Mouse (Mus musculus): ENCODE results near the gene Gys1.
"Not testable (repeated sequence)": the region's sequence is repeated elsewhere in the genome, so short reads cannot be mapped to it uniquely, and the experiment has no call there.

The Gys1 gene

DNA sequence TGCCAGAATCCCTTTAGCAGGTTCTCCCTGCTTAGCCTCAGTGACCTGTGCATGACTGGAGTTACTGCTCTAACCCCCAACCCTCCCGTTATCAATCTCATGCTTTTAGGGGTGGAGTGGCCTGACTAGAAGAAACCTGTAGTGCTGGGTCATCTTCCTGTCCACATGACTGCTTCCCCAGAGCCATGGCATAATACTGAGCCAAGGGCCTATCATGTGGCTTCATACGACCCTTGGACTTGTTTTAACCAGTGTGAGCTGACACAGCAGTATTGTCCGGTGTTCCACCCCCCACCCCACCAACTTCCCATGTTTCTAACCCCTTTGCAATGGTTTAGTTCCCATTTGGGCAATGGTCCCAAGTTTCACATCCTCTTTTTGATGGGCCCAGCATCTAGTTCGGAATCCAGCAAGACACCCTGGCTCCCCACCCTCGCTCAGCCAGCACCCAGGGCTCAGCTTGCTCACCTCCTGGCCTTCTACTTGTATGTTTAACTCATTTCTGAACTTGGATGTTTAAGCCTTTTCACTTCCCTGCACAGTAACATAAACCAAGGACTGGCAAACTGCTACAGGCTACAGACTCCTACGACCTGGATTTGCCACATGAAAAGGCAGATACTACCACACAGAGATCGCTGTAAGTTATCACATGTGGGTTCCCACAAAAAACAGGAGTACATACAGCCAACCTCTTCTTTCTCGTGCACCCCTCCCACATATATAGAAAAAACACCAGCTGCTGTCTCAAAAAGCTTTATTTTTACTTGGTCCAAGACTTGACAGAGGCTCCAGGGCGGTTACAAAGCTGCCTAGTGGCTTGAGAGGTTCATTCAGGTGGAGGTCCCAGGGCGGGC, 22.8 kb downstream of the Gys1 start:
- no peak for DNase-seq

- peak; percentile 89 to 96 for DNase-seq
These were observed 24.3 kb downstream of the Gys1 start for GRCm38 (mm10) chr7:45458748-45459563.

- peak; percentile 96 for DNase-seq
These were observed 25.0 kb downstream of the Gys1 start, which contains the start of gene Ftl1 for GRCm38 (mm10) chr7:45459564-45460140. Gene Ftl1, minus strand, starts transcription at chr7:45459884.

DNA sequence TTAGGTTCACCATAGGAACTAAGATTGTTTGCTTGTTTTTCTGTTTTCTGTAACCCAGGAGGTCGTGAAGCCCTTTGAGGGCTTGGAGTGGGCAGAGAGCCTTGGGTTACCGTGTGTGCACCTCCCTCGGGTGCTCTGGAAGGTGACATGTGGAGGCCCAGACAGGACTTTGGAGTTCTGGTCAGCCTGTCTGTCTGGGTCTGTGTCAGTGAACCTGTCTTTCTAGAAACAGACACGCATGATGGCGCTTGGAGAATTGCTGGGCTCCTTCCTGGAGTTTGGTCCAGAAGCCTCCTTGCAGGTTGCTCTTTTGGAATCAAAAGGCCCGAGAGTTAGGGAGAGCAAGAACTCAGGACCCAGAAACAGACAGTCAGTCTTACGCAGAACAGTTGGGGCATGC, 25.7 kb downstream of the Gys1 start:
- DNase-seq: peak in 1 of 2 experiments; percentile 41

DNA sequence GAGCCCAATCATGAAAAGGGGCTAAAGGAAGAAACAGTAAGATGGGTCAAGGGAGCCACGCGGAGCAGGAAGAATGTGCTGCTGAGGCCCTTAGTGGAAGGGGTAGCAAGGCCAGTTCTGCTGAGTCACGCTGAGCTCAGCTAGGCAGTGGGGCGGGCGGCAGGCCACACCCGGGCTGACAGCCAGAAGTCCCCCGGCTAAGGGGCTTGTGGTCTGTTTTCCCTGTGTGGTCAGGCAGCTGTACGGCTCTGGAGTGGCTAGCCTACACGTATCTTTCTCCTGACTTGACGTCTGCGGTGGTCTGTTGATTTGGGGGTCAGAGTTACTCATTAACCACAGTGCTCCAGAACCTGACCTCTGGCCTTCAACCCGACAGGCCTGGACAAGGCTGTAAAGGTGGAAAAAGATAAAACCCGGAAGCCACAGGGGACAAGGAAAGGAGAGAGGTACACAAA, 26.2 kb downstream of the Gys1 start:
- peak; percentile 58 to 70 for DNase-seq

DNA sequence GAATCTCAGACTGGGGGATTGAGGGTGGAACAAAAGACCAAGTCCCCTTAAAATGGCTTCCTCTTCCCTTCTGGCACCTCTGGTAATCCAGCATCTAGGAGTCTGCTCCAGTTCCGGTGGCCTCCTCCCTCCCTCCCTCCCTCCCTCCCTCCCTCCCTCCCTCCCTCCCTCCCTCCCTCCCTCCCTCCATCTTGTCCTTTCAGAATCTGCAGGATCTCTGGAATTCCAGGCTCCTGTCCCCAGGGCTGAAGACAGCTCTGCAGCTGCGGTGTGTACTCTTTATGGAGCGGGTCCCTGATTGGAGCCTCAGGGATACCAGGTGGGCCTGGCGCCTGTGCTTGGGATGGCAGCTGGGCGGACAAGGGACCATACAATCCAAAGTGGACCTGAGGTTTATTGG, 26.7 kb downstream of the Gys1 start:
- peak in 1 of 2 experiments; percentile 38 for DNase-seq

DNA sequence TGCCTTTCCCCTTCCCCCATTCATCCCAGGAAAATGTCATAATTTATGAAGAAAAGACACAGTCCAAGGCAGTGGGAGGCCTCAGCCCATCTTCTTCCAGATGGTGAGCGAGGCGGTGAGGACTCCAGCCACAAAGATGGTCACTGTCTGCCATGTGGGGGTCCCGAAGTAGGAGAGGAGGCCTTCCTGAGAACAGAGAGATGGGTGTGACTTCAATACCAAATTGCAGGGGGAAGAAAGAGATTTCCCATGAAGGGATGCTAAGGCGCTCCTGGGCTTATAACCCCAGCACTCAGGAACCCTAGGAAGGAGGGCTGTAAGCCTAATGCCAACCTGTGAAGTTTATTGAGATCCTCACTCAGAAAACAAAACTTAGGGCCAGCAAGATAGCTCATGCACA, 27.1 kb downstream of the Gys1 start:
- no peak for DNase-seq

- no peak for DNase-seq
These were observed 27.7 kb downstream of the Gys1 start for GRCm38 (mm10) chr7:45462325-45462724.

GRCm38 (mm10) chr7:45462868-45463267, 28.2 kb downstream of the Gys1 start:
- DNase-seq: not testable (repeated sequence)

- peak in 1 of 2 experiments; percentile 59 for DNase-seq
These were observed 29.5 kb downstream of the Gys1 start for GRCm38 (mm10) chr7:45463987-45464778.

- DNase-seq: no peak
These were observed 30.5 kb downstream of the Gys1 start for GRCm38 (mm10) chr7:45465112-45465511.

- DNase-seq: peak in 1 of 2 experiments; percentile 45
These were observed 30.9 kb downstream of the Gys1 start for GRCm38 (mm10) chr7:45465549-45465948.

- peak; percentile 99 for DNase-seq
These were observed 31.8 kb downstream of the Gys1 start, which contains the start of gene Bax for GRCm38 (mm10) chr7:45466283-45467089. Gene Bax, minus strand, starts transcription at chr7:45466898.

- DNase-seq: no peak
These were observed 32.5 kb downstream of the Gys1 start for GRCm38 (mm10) chr7:45467090-45467670.

DNA sequence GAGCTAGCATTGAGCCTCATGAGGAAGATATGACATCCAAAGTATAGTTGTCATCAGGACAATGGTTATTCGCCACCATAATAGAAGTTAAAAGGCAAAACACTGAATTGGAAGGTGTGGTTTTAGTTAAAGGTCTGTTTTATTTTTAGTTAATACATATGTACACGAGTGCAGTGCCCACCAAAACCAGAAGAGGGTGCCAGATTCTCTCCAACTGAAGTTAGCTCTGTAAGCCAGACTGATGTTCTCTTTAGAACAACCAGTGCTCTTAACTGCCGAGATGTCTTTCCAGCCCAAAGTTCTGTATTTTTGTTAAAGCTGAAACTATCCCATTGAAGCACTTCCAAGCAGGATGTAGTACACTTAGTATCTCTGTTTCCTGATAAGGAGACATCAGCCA, 36.2 kb downstream of the Gys1 start:
- DNase-seq: peak; percentile 79 to 86

GRCm38 (mm10) chr7:45475291-45475969, 40.8 kb downstream of the Gys1 start:
- peak; percentile 46 to 60 for DNase-seq

DNA sequence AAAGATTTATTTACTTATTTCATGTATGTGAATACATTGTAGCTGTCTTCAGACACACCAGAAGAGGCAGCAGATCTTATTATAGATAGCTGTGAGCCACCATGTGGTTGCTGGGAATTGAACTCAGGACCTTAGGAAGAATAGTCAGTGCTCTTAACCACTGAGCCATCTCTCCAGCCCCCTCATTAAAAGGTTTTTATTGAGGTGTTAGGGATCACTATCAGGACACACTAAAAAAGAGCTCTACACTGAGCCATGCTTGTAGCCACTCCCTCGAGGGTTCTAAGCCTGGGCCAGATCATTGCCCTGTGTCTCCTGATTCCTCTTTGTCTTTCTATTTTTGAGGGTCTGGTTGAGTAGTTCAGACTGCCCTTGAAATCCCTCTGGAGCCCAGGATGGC, 41.8 kb downstream of the Gys1 start:
- DNase-seq: no peak

DNA sequence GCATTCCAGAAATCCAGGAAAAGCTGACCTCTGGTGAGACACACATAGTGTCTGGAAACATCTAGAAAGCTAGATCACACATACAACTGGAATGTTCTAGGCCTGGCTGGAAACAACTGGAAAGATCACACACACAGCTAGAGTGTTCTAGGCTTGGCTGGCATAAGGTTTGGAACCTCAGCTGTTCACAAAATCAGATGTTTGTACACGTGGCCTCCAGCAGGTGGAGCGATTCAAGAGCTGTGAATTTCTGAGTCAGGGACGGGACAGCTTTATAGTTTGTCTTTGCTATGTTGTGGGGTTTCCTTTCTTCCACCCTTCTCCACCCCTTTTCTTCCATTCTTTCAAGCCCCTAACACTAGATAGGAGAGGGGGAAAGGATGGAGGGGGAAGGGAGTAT, 42.4 kb downstream of the Gys1 start:
- peak; percentile 79 to 80 for DNase-seq

DNA sequence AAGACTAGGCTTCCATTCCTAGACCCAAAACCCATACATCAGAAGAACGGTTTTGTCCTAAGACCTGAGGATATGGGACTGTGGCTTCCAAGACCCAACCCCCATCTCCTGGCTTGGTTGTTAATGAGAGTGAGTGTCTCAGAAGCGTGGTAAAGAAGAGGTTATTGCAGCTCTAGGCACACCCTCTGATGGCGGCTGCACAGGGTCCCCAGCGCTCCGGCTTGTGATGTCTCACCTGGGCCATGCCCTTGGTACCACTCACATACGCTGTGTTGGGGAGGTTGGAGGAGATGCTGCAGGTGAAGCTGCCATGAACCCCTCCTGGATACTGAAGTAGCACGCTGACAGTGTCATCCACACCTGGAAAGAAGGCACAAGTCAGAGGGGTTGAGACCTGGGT, 44.1 kb downstream of the Gys1 start:
- DNase-seq: no peak

- not testable (repeated sequence) for DNase-seq
These were observed 45.7 kb downstream of the Gys1 start for GRCm38 (mm10) chr7:45480310-45480709.

Measured in cerebellum, postnatal 14 days (tissue).